Mouse (Mus musculus) ES-CJ7 (cell line): ENCODE data around the gene Sncb.
A peak's percentile ranks its signal among the peaks of the same experiment; 100 is the strongest.

Experiments
- DNase-seq: peaks from one replicate; pipeline ENCODE4 v3.0.0; 2011; ENCODE audit warnings: low read depth, low spot score

The Sncb gene

GRCm38 (mm10) chr13:54749061-54749863, 17.1 kb downstream of the Sncb start:
- DNase-seq, result no peak

GRCm38 (mm10) chr13:54748721-54749060, 17.7 kb downstream of the Sncb start:
- DNase-seq, result no peak

- DNase-seq, result no peak
These were observed 18.2 kb downstream of the Sncb start for GRCm38 (mm10) chr13:54748190-54748589.

- DNase-seq, result no peak
These were observed 19.5 kb downstream of the Sncb start for GRCm38 (mm10) chr13:54746896-54747295.

GRCm38 (mm10) chr13:54746110-54746509, 20.3 kb downstream of the Sncb start:
- no peak for DNase-seq

GRCm38 (mm10) chr13:54738213-54738601, 28.2 kb downstream of the Sncb start:
- DNase-seq, result peak; percentile 31

GRCm38 (mm10) chr13:54737488-54738212, 28.7 kb downstream of the Sncb start:
- DNase-seq, result peak; percentile 74

GRCm38 (mm10) chr13:54736931-54737330, 29.5 kb downstream of the Sncb start:
- no peak for DNase-seq

GRCm38 (mm10) chr13:54726131-54726530, 40.3 kb downstream of the Sncb start:
- no peak for DNase-seq

GRCm38 (mm10) chr13:54723143-54723542, 43.3 kb downstream of the Sncb start:
- peak; percentile 56 for DNase-seq

- peak; percentile 81 for DNase-seq
These were observed 49.5 kb downstream of the Sncb start for GRCm38 (mm10) chr13:54716916-54717315.

- DNase-seq, result no peak
These were observed 51.4 kb downstream of the Sncb start for GRCm38 (mm10) chr13:54714996-54715395.

- peak; percentile 43 for DNase-seq
These were observed 52.0 kb downstream of the Sncb start for GRCm38 (mm10) chr13:54714393-54714792.

GRCm38 (mm10) chr13:54710866-54711265, 55.5 kb downstream of the Sncb start:
- peak; percentile 37 for DNase-seq
